Mouse (Mus musculus): ENCODE measurements around the gene Nol9.

Nol9 gene

DNA sequence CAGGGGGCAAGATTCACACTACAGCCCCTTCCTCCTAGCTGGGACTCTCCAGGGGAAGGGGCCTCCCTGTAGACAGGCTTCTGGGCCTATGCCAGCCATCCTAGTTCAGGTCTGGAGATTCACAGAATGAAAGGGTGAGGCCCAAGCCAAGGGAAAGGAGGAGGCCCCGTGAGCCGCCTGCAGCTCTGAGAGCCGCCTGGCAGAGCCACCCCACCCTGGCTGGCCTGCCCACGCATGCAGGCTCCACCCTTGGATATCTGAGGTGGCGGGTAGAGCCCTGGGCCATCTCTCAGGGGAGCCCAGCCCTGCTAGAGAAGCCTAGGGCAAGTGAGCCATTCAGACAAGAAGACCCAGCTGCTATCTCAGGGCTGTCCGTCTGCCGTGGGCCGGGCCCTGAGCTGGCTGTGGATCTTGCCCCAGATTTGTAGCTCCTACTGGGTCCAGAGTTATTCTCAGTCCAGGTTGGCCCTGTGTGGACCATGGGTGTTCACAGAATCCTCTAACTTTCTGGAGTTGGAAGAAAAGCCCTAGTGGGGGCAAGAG, 53.7 kb downstream of the Nol9 start:
- no peak for DNase-seq (ENCODE audit: low spot score)

DNA sequence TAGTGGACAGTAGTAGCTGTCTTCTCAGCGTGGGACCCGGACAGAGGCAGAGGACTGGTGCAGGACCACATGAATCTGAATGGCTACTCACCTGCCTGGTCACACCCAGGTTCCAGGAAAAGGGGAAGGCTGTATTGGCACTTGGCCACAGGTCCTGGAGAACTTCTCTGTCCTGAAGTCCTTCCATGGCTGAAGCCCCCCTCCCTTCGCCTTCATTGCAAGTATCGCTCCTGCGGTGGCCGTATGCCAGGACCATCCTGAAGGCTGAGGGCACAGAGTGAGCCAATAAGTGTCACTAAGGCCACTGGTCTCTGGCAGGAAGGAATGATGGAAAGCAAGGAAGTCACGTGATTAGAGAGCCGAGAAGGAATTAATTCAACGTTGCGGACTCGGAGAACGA, 55.1 kb downstream of the Nol9 start:
- DNase-seq (ENCODE audit: low spot score), result no peak

DNA sequence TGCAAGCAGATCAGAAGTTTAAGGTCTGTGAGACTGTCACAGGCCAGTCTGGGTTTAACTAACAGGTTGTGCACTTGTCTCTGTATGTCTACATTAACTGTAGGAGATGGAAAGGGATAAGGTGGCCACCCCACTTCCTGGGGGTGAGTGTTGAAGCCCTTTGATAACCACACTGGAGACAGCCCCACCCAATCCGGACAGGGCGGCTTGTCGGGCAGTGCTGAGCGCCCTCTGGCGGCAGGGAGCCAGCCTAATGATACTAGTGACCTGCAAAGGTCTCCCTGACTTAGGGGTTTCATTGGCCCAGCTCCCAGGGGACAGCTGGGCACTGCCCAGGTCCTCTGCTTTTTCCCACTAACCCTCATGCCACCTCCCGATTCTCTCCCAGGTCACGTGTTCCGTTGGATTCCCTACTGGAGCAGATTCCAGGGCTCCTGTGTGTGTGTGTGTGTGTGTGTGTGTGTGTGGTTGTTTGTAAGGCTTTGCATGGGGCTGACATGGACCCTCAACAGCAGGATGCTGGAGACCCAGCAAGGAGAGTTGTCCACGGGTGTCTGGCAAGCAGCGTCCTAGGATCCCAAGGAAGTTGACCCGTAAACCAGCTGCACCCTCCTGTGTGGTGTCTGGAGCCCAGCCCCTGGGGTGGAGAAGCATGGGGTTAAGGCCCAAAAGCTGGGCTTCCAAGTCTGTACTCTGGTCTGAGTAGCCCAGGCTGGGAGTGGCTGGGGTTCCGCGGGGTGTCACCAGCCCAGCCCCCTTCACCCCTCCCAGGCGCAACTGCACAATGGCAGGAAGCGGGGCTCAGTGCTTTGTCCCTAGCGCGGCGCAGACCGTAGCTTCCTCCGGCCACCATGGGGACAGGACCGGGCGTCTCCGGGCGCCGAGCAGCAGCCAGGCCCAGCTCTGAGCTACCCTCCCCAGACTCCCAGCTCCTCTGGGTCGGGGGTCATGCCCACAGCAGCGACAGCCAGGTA, 57.1 kb downstream of the Nol9 start:
- peak; percentile 76 for DNase-seq (ENCODE audit: low spot score)

DNA sequence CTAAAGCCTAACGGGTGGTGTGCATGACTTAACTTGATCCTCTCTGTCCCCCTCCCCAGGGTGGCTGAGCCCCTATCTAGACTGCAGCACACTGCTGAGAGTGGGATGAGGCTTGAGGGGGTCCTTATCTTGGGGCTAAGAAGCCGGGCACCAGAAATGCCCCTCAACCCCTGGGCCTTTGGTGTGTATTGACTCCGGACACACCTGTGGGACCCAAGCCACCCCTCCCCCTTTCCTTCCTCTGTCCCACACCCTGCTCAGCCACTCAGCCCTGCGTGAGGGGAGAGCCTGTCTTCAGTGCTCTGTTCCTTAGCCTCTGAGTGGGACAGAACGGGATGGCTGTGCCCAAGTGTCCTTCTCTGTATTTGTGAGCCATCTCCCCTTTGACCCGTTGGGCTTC, 57.8 kb downstream of the Nol9 start:
- DNase-seq (ENCODE audit: low spot score), result no peak

DNA sequence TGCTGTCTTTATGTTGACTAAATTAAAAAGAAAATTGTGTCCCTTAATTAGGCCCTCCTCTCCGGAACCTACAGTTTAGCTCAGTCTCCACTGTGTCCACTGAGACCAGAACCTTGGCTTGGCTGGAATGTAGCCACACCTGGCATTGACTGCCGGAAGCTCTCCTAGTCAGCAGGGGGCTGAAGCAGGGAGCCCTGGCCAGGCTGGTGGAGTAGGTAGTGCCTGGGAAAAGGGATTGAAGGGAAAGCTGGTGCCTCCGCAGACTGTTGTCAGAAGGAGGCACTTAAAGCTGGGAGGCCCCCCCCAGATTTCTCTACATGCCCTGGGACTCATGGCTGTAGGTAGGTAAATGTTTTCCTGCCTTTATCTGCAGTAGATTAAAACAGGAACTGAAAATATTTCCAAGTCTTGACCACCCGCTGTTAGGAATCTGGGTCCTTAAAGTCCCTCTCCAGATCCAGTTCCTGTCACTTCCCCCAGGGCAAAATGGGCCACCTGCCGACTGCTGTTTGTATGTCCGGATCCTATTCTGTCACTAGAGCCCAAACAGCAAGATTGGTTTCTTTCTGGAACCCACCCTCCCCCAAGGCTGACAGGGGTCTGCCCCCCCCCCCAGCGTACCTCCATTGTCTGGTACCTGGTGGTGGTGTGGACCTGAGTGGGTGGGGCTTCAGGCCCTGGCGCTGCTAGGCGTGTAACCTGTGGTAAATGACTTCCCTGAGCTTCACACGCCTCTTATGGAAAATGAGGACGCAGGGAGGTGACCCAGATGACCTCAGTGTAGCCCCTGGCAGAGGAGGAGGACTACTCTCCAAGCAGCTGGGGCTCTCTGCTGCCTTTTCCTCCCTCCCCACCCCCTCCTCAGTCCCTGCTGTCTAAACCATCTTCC, 59.0 kb downstream of the Nol9 start:
- no peak for DNase-seq (ENCODE audit: low spot score)

DNA sequence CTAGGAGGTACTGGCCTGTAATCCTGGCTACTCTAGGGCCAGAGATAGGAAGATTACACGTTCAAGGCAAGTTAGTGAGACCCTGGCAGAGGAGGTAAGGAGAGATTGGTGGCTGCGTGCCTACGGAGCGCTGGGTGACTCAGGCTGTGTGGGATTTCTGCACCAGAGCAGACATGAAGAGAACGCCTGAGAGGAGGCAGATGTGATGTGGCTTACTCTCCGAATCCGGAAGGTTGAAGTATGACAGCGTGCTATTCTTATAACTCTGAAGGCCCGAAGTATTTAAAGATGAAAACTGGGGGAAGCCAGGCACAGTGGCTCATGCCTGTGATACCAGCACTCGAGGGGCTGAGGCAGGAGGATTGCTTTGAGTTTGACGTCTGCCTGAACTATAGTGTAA, 61.4 kb downstream of the Nol9 start:
- DNase-seq (ENCODE audit: low spot score), result no peak

DNA sequence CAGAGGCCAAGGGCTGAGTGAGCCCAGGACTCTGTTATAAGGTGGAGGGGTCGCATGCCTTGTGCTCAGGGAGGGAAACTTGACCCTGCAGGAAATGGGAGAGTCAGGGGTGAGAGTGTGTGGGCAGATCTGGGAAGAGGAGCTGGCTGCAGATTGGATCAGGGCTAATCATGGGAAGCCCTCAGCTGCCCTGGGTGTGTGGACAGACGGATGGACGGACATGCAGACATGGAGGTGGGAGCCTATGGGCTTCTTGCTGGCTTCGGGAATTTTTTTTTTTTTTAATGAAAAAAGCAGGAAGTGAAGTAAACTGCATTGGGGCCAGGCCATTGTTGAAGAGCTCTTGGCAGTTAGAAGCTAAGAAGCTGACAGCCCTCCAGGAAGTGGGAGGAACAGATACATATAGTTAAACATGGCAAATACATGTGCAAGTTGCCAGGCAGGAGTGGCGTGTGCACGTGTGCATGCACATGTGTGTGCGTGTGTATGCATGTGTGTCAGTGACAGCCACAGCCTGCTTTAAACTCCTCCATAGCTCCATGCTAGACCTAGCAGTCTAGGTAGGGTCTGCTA, 62.0 kb downstream of the Nol9 start:
- no peak for DNase-seq (ENCODE audit: low spot score)

DNA sequence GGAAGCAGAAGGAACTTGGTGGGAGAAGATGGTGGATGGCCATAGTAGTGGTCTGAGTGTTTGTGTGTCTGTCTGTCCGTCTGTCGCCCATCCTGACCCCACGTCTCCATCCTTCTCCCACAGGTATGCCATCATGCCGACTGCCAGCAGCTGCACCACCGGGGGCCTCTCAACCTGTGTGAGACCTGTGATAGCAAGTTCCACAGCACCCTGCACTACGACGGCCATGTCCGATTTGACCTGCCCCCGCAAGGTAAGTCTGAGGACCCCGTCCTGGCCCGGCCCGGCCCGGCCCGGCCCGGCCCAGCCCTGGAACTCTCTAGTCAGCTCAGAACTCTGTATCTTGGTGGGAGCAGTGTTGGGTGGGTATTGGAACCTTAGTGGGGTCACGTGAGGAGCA, 62.8 kb downstream of the Nol9 start:
- no peak for DNase-seq (ENCODE audit: low spot score)

DNA sequence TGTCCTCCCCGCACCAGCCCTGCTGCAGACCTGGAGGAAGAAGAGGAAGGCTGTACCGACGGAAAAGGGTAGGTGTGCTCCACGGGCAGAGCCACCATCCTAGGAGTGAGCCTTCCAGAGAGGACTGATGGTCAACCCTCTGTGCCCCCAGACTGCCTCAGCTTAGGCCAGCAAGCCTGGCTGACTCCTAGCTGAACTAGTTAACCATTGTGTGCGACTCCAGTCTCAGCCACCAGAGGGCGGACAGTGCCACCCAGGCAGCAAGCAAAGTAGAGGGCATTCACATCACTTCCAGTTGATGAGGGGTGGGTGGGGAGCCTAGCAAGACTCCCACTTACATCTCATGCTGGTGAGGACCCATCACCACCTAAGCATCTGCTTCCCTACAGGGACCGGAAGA, 63.9 kb downstream of the Nol9 start:
- peak; percentile 82 for DNase-seq (ENCODE audit: low spot score)

DNA sequence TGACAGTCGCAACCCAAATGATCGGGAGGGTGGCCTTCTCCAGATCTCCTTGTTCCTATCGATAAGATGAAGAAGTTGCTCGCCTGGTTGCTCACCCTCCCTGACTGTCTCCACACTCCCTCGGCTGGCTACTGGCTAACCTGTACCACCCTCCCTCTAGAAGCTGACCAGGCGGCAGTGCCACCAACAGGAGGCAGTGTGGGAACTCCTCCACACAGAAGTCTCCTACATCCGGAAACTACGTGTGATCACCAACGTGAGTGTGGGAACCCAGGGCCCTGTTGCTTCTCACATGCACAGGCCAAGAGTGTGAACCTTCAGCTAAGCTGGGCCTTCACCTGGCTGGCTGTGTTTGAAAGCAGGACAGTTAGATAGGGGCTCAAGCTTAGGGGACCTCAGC, 67.6 kb downstream of the Nol9 start:
- DNase-seq (ENCODE audit: low spot score), result no peak

DNA sequence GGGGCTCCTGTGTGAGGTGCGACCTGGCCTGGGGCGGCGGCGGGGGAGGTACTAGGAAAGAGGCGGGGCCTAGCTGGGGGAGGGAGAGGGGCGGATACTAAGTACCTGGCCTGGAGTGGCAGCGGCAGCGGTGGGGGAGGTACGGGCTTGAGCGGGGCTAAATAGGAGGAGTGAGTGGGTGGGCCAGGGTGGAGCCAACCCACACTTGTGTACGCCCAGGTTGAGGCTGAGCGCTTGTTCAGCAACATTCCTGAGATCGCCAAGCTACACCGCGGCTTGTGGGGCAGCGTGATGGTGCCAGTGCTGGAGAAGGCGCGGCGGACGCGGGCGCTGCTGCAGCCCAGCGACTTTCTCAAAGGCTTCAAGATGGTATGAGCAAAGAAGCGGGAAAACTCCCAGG, 68.4 kb downstream of the Nol9 start:
- no peak for DNase-seq (ENCODE audit: low spot score)

DNA sequence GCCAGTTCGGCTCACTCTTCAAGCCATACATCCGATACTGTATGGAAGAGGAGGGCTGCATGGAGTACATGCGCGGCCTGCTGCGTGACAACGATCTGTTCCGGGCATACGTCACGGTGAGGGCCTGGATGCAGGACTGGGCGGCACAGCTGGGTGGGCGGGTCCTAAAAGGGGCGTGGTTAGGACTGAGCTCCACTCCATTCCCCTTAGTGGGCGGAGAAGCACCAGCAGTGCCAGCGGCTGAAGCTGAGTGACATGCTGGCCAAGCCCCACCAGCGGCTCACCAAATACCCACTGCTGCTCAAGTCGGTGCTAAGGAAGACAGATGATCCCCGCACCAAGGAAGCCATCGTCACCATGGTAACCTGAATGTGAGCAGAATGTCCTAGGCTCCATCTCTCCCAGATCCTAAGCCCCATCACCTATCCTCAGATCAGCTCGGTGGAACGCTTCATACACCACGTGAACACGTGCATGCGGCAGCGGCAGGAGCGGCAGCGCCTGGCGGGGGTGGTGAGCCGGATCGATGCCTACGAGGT, 68.9 kb downstream of the Nol9 start:
- peak; percentile 94 for DNase-seq (ENCODE audit: low spot score)

DNA sequence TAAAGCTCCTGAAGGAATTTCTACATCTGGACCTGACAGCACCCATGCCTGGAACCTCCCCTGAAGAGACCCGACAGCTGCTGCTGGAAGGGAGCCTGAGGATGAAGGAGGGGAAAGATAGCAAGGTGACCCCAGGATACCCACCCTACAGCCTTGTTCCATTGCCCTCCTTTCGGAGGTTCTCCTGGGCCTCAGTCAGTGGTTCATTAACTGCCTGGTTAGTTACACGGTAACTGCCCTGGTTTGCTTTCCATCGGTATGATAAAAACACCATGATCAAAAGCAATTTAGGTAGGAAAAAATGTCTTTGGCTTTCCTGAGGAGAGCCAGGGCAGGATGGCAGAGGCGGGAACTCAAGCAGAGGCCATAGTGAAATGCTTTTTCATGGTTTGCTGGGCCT, 69.6 kb downstream of the Nol9 start:
- DNase-seq (ENCODE audit: low spot score), result no peak

DNA sequence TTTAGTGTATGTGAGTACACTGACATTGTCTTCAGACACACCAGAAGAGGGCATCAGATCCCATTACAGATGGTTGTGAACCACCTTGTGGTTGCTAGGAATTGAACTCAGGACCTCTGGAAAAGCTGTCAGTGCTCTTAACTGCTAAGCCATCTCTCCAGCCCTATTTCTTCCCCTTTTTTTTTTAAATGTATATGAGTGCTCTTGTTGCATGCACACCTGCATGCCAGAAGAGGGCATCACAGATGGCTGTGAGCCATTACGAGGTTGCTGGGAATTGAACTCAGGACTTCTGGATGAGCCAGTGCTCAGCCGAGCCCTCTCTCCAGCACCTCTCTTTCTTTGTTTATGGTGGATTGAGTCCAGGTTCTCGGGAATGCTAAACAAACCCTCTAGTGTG, 70.4 kb downstream of the Nol9 start:
- DNase-seq (ENCODE audit: low spot score), result no peak

DNA sequence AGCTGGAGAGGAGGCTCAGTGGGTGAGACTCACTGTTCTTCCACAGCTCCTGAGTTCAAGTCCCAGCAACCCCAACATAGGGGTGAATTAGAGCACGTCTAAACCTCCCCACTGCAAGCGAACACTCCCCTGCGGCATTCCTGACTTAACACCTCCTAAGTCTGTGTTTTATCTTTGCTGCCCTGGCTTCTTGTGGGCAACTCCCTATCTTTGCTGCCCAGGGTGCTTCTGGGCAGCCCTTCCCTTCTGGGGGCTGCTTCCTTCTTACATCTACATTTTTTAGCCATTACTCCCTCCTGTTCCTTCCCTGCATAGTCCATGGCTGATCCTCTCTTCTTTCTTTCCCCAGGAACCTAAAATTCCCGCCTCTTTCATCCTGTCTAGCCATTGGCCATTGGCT, 71.6 kb downstream of the Nol9 start:
- no peak for DNase-seq (ENCODE audit: low spot score)

Measured in embryo, embryonic 10.5 days (tissue).